Mouse (Mus musculus) right cerebral cortex, adult 18-20 months (tissue): ENCODE results near the gene Ripply3.
"Not testable (repeated sequence)": the region's sequence is repeated elsewhere in the genome, so short reads cannot be mapped to it uniquely, and the experiment has no call there.

Experiments used
- DNase-seq: peaks from one replicate; pipeline ENCODE4 v3.0.0; 2022; ENCODE audit warnings: mixed read lengths

Gene Ripply3

DNA sequence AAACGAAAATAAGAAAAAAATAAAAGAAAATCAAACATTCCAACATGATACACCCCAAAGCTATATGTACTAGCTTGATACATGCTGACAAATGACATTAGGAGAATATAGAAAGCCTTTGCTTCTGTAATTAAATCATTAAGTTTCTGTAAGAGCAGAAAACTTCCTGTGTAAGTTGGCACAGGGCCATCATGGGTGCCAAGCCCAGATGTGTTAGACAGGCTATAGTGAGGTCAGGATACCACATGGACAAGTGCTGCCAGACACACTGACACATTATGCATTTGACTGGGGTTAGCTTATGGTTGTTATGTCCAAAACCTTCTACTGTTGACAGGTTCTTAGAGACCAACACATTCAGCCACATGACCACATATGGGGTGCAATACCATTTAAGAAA lies 13.0 kb upstream of the Ripply3 start:
- no peak for DNase-seq

DNA sequence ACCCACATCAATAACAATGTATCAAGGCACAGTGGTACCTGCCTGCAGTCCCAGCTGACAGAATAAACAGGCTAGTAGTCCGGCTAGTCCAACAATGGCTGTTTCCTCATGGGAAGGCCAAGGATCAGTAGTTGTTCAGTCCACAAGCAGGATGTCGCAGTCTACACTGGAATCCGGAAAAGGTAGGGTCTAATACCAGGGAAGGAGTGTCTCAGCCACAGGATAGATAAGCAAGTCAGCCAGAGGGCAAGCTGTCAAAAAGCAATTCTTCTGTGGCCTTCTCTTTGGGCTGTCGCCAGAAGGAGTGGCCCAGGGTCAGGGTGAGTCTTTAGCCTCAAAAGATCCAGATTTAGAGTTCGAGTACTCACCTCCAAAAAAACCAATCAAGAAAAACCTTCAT lies 10.5 kb upstream of the Ripply3 start:
- DNase-seq, result no peak

DNA sequence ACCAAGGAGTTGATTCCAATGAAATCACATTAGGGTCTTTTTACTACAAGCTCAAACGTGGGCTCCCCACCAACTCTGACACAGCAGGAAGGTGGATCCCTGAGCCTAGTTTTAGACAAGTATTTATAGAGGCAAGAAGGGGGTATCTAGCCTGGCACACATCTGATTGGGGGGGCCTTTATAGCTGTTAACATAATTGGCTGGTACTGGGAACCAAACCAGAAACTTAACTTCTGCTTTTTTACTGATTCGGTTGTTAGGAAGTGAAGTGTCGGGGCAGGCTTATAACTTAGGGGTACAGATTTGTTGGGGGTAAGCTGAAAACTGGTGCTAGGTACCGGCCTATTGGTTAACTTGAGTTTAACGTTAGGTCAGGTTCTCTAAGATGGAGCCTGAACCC lies 8.0 kb upstream of the Ripply3 start:
- DNase-seq, result no peak

DNA sequence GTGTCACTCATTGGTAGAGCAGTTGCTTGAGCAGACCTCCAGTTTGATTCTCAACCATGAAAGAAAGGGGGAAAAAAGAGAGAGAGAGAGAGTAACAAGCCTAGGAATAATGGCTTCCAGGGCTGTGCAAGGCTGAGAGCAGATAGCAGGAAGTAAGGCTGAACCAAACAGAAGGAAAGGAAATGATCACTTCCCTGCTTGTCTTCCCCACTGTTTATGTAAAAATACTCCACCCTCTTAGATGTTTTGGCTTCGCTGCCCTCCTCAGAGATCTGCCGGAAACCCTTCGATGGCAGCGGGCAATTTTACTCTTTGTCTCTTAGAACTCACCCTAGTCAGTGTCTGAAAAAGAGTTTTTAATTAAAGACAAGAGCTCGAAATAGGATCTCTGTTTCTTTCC lies 4.5 kb upstream of the Ripply3 start:
- no peak for DNase-seq

DNA sequence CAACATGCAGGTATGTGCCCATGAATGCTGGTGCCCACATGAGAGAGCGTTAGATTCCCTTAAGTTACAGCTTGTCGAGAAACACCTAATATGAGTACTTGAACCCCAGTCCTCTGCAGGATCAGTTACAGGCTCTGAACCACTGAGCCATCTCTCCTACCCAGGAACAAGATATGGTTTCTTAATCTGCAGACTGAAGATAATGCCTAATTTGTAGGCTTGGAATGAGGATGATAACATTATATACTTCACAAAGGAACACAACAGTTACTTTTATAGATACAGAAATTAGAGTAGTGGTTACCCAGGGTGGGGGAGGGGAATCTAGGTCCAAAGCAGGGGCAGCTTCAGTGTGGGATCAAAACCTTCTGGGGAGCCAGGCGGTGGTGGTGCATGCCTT lies 2.2 kb upstream of the Ripply3 start:
- DNase-seq, result no peak

DNA sequence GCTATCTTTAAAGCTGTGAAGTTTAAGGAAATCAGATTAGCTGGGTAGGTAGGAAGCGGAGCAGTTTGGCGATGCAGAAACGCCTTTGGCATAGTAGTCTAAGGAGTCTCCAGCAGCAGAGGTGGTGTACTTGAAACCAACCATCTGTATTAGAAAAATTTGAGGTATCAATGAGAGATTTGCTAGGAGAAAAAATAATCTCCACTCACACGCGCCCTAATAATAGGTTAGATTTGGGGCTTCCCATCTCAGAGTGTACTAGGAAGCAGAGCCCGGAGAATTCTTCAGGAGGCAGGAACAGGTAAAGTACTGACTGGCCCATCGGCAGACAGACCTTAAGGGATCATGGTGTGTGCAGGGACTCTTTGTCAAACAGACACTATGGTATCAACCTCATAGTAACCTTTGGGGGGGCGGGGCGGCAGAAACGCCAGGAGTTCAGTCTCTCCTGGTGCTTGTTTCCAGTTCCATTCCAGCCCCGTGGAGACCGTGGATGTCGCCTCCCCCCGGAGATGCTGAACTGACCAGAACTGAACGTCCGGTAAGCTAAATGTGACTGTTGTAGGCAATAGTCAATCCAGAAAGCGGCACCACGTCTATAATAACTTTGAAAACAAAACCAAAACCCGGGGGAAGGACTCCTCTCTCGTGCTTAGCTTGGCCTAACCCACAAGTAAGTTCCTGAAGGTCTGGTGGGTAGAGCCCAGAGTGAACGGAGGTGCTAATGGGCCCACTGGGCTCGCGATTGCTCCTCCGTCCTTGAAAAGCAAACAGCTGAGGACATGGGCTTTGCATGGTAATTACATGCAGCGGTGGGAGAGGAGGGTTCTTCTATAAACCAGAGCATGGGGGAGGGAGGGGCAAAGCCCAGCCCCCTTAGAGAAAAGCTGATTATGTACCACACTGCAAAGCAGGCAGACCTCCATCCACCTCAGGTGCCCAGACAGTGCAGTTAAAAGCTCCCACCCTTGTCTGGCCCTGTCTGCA lies 954 bp downstream of the Ripply3 start:
- DNase-seq, result no peak

DNA sequence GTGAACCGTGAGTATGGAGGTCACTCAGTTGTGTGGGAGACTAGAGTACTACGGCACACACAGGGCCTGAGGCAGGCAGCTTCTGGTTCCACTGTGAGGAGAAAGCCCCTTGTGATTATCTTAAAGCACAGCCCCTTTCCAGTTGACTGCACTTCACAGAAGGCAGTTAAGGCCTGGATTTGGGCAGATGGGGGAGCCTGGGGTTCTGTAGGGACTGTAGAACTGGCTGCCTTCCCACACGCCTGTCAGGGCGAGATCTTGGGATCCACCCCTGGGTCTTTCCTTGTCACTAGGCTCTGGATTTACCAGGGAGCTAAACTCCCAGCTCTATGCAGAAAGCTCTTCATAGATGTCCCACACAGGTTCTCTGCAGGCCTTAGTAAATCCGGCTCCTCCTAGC lies 2.2 kb downstream of the Ripply3 start:
- no peak for DNase-seq

DNA sequence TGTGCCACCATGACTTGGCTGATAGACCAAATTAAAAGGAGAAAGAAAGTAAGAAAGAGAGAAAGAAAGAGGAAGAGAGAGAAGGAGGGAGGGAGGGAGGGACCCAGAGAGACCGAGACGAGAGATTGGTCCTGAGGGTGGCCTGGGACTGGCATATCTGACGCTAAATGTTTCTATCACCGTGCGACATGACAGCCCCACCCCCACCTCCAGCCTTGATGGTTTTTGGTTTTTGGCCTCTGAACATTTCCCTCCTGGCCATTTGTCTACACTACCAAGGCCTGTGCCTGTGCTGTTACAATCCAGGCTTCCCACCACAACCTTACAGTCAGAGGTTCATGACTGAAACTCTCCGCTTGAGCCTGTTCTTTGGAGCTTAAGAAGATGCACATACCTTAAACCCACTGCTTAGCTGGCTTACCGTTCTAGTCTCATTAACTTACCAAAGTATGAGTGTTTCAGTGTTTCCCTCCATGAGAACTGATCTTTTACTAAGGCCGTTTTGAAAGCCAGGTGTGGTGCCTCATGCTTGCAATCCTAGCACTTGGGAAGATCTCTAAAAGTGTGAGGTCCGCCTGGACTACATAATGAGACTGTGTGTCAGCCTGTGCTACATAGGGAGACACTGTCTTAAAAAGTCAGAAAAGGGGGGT lies 3.1 kb downstream of the Ripply3 start:
- no peak for DNase-seq

DNA sequence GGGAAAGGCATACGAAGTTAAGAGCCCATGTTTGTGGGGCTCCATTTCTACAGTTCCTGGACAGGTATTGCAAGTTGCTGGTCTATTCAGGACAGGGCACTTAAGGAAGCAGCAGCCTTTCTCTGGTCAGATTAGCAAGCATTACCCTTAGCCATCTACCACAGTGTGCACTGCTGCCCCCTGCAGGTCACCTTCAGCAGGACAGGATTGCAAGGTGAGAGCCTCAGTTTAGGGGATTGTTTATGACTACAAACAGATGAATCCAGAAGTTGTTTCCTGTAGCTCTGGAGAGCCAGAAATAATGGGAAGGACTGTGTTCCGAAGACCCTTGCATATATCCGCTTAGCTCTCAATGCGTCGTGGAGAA lies 3.6 kb downstream of the Ripply3 start:
- no peak for DNase-seq

DNA sequence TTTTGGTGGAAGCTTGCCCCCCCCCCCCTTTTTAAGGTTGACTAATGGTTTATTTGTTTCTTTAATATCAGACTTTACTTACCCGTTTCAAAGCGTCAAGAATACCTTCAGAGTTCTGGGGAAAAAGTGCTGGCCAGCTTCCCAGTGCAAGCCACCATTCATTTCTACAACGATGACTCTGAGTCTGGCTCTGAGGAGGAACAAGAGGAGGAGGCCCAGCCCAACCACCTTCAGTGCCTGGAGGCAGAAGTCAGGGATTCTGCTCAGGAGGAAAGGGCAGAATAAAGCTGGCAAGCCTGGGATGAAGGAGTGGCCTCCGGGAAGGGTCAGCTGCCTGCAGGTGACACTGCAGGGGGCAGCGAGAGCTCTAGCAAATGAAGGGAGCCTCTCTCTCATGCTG lies 7.4 kb downstream of the Ripply3 start:
- DNase-seq, result no peak

DNA sequence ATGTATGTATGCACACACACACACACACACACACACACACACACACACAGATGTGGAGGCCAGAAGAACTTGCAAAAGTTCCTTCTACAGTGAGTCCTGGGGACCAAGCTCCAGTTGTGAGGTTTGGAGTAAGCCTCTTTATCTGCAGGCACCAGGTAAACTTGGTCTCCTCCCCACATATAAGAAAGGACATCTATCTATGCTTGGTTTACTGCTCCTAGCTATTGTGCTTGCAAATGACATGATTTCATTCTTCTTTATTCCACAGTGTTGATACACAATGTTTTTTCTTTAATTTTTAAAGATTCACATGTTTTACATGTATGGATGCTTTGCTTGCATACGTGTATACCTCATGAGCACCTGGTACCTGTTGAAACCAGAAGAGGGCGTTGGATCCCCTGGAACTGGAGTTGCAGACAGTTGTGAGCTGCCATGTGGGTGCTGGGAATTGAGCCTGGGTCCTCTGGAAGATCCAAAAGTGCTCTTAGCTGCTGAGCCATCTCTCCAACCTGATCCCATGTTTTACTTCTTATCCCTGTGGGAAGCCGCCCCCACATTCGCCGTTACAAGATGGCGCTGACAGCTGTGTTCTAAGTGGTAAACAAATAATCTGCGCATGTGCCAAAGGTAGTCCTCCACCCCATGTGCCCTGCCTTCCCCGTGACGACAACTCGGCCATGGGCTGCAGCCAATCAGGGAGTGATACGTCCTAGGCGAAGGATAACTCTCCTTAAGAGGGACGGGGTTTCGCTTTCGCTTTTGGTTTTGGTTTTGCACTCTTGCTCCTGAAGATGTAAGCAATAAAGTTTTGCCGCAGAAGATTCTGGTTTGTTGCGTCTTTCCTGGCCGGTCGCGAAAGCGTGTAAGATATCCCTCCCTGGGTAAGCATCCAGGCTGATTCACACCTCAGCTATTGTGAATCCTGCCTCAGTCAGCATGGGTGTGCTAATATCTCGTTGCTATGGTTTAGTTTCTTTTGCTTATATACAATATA lies 11.2 kb downstream of the Ripply3 start:
- DNase-seq, result not testable (repeated sequence)

DNA sequence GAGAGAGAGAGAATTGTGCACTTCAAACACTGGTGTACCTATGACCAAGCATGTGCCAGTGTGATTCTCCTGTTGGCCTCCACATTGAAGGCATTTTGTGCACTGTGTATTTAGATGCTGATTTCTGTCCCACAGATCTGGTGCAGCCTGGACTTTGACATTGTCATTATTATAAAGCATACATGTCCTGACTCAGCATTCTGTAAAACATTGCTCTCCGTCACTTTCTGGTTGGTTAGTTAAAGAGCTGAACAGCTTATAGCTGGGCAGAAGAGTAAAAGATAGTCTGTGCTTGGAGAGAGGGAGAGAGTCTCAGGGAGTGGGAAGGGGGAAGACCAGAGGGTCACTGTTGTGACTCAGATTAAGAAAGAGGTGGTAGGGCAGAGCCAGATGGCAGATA lies 17.5 kb downstream of the Ripply3 start:
- DNase-seq, result no peak

DNA sequence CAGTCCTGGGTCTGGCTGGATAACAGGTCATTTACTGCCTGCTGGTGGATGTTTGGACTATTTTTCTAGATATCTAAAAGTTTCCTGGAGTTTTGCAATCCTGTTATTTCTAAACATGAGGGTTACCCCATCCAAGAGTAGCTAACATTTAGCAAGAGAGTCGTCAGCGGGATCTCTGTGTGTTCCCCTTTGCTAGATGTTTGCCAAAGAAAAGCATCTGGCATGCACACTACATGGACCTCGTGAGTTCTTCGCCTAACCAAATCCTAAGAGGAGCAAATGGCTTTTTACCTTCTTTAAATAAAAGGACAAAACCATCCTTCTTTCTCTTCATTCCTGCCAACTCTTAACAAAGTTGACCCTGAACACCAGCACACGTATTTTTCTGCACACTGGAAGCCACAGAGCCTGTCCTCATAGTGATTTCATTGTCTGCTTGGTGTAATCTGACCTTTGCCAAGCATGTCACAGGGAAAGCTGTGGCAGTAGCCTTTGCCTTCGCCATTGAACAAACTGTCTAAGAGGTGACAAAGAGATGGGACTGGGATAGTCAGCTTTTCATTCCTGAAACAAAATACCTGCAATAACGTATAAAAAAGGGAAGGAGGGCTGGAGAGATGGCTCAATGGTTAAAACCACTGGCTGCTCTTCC lies 19.0 kb downstream of the Ripply3 start:
- no peak for DNase-seq

DNA sequence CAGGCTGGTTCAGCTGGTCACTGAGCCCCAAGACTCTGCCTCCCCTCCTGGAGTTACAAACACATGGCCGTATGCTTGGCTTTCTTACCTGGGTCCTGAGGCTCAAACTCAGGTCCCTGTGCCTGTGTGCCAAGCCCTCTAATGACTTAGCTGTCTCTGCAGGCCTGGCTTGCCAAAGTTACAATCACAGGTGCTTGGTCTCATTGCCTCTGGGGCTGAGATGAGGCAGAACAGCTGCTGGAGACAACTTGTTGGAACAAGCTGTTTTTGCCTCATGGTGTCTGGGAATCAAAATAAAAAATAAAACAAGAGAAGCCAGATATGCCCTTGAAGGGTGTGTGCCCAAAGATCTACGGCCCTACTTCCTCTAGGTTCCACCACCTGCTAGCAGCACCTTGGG lies 20.6 kb downstream of the Ripply3 start:
- no peak for DNase-seq

DNA sequence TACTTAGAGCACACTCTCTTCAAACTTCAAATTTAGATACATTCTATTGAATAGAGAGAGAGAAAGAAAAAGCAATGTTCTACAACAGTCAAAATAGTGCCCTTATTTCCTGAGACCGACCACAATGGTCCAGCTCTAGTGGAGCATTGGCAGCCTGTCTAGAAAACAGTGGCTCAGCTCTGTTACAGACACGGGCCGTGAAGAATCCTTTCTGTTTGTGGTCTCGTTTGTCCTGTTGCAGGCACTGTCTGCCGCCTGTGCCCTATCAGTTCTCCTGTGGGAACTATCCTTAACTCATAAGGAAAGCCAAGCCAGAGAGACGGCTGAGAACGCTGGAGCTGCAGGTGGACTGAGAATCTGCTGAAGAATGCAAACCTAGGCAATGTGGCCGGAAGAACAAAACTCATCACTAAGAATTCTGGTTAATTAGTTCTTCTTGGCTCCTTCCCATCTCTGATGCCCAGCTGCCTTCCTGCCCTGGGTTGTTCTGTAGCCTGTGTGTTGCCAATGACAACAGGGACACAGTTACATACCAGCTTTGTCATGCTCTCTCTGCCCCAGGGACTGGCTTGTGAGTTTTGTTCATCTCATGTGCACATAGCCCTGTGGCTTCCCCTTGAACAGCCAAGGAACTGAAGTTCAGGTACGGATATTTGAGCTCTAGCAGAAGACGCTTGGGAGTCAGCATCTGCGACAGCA lies 21.5 kb downstream of the Ripply3 start:
- no peak for DNase-seq

DNA sequence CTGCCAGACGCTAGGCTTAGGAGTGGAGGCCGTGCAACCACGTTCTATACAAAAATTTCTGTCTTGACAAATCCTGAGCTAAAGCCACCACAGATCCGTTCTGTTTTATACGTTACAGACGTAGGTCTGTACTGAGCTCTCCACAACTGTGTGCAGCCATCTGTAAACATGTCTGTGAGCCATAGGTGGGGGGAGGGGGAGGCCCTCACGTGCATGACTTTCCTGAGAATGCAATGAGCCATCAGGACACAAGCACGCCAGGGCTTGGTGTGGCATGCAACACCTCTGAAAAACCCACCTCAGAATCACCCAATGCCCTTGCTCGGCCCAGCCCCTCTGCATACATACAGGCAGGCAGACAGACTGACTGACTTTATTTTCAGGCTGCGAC lies 22.1 kb downstream of the Ripply3 start:
- DNase-seq, result no peak

DNA sequence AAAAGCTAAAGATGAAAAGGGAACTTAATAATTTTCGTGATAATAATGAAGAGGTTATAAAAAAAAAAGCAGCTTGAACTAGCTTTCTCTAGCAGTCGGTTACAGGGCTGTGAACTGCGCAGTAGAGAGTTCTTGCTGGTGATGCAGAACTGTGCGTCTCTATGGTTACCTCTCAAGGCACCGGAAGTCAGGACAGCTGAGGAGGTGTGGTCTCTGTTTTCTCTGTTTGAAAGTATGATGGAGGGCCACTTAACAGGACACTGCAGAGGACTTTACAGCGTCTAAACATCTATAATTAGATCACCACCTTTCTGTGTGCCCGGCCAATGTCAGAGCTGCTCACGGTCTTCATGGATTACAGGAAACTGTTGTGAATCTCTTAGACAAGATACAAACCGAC lies 26.2 kb downstream of the Ripply3 start:
- DNase-seq, result peak; percentile 47

DNA sequence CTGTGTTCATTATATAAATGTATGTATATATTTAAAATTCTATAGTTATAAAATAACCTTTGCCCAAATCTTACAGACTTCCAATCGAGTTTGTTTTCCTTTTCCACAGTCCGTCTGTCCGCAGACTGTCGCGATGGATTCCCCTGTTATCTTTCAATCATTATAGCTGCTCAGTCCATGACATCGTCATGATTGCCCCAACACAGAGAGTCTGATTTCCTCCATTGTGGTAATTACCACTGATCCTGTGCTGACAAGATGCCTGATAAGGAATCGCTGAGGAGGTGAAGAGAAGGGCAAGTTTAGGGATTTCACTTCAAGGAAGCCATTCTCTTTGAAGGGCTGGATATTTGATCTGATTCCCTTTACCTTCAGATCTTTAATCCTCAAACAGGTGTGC lies 27.8 kb downstream of the Ripply3 start:
- no peak for DNase-seq

DNA sequence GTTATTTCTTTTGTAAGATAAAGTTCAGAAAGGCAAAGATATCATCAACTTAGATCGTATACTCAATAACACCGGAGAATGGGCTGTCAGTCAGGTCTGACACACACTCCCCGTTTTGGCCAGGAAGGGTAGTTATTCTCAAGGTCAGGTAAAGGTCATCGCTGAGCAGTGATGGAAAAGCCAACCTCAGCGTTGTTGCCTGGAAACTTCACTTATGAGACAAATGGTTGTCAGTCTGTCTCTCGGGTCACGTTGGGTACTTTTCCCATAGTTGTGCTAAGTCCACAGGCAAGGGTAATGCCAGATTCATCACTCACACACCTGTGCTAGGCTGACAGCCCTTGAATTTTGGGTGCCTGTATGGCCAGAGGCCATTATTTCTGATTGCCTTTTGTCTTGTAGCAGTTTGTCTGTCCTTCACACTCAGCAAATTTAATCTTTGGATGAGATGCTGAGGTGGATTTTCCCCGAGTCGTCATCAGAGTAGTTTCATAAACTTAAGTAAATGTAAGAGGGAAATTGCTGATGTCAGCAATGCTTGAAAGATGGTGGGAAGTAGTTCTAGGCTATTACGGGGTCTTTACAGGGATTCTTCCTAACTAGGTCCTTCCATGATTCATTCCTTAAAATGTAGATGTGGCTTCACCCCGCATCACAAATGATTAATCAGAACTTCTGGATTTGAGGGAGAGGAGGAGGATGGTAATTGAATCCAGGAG lies 28.7 kb downstream of the Ripply3 start:
- no peak for DNase-seq

DNA sequence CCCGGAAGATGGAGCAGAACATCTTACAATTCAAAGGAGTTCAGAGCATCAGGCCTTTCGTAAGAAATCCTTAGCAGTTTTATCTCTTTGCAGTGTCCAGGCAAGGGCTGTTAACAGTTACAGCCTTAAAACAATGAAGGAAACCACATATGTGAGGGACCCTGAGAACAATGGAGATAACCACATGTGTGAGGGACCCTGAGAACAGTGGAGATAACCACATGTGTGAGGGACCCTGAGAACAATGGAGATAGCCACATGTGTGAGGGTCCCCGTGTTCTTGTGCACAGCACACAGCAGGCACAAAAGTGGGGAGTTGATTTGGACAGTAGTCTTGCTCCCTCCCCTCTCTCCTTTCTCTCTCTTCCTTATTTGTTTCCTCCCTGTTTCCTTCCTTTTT lies 29.9 kb downstream of the Ripply3 start:
- DNase-seq, result no peak
